Mouse (Mus musculus) megakaryocyte-erythroid progenitor cell, adult 5-6 weeks (primary cell): Measurements from ENCODE around the gene Tada3. TPM values are rescaled to one million over a fixed set of nuclear protein-coding genes. Genes with fewer than 3 reads are reported as not detected.

Source experiments
- total RNA-seq, 2 experiments: library from RNA; stranded (forward) in 1 of 2; stranded (reverse) in 1 of 2; fragments of 200-1000, 215-1000 nt in 1 of 2; fragments of >200 nt in 1 of 2; fragmentation: Nextera tagmentation in 1 of 2; gene quantifications; 2 replicates each; pipeline ENCODE4 v1.2.3; 2014 to 2017

The Tada3 gene
- total RNA-seq, 2 experiments from 2014 or later = 19.8 to 40.8 TPM

Other genes starting within 250 kb of the Tada3 start
- 0.69 TPM in 1 of 2 replicates, not detected in the other for gene Lhfpl4, start 182.5 kb downstream of the Tada3 start, total RNA-seq (2014; fragmentation: Nextera tagmentation)
- gene Lhfpl4, start 182.5 kb downstream of the Tada3 start, total RNA-seq (2017) = not detected in 2 replicates
- 17.0 and 26.6 TPM in 2 replicates for gene Mtmr14, start 140.0 kb downstream of the Tada3 start, total RNA-seq (2014; fragmentation: Nextera tagmentation)
- 13.8 and 21.8 TPM in 2 replicates for gene Mtmr14, start 140.0 kb downstream of the Tada3 start, total RNA-seq (2017)
- gene Cpne9, start 95.6 kb downstream of the Tada3 start, total RNA-seq (2014; fragmentation: Nextera tagmentation) = 0.74 and 0.99 TPM in 2 replicates
- gene Cpne9, start 95.6 kb downstream of the Tada3 start, total RNA-seq (2017) = 0.42 TPM in 1 of 2 replicates, not detected in the other
- 45.0 and 53.5 TPM in 2 replicates for gene Brpf1, start 70.7 kb downstream of the Tada3 start, total RNA-seq (2014; fragmentation: Nextera tagmentation)
- 20.3 and 22.0 TPM in 2 replicates for gene Brpf1, start 70.7 kb downstream of the Tada3 start, total RNA-seq (2017)
- 9.9 and 23.7 TPM in 2 replicates for gene Ogg1, start 50.9 kb downstream of the Tada3 start, total RNA-seq (2014; fragmentation: Nextera tagmentation)
- gene Ogg1, start 50.9 kb downstream of the Tada3 start, total RNA-seq (2017) = 3.8 and 9.4 TPM in 2 replicates
- gene Camk1, start 33.9 kb downstream of the Tada3 start, total RNA-seq (2014; fragmentation: Nextera tagmentation) = 1.2 and 2.2 TPM in 2 replicates
- 2.9 and 17.8 TPM in 2 replicates for gene Camk1, start 33.9 kb downstream of the Tada3 start, total RNA-seq (2017)
- gene Arpc4, start 232 bp upstream of the Tada3 start, total RNA-seq (2014; fragmentation: Nextera tagmentation) = 128 and 162 TPM in 2 replicates
- 137 and 152 TPM in 2 replicates for gene Arpc4, start 232 bp upstream of the Tada3 start, total RNA-seq (2017)
- gene Ttll3, start 11.4 kb upstream of the Tada3 start, total RNA-seq (2014; fragmentation: Nextera tagmentation) = 2.1 and 7.9 TPM in 2 replicates
- 0.50 and 0.80 TPM in 2 replicates for gene Ttll3, start 11.4 kb upstream of the Tada3 start, total RNA-seq (2017)
- gene Rpusd3, start 41.5 kb upstream of the Tada3 start, total RNA-seq (2014; fragmentation: Nextera tagmentation) = 13.5 and 14.5 TPM in 2 replicates
- 16.8 and 25.1 TPM in 2 replicates for gene Rpusd3, start 41.5 kb upstream of the Tada3 start, total RNA-seq (2017)
- not detected in 2 replicates for gene Cidec, start 57.9 kb upstream of the Tada3 start, total RNA-seq (2014; fragmentation: Nextera tagmentation)
- gene Cidec, start 57.9 kb upstream of the Tada3 start, total RNA-seq (2017) = not detected in 2 replicates
- 44.8 and 53.4 TPM in 2 replicates for gene Jagn1, start 64.7 kb upstream of the Tada3 start, total RNA-seq (2014; fragmentation: Nextera tagmentation)
- 29.4 and 50.3 TPM in 2 replicates for gene Jagn1, start 64.7 kb upstream of the Tada3 start, total RNA-seq (2017)
- 0.45 TPM in 1 of 2 replicates, not detected in the other for gene Il17re, start 80.6 kb upstream of the Tada3 start, total RNA-seq (2014; fragmentation: Nextera tagmentation)
- gene Il17re, start 80.6 kb upstream of the Tada3 start, total RNA-seq (2017) = not detected in 2 replicates
- gene Il17rc, start 93.5 kb upstream of the Tada3 start, total RNA-seq (2014; fragmentation: Nextera tagmentation) = not detected in 2 replicates
- not detected in 2 replicates for gene Il17rc, start 93.5 kb upstream of the Tada3 start, total RNA-seq (2017)
- gene Creld1, start 105.4 kb upstream of the Tada3 start, total RNA-seq (2014; fragmentation: Nextera tagmentation) = 8.0 and 8.8 TPM in 2 replicates
- gene Creld1, start 105.4 kb upstream of the Tada3 start, total RNA-seq (2017) = 1.6 and 6.1 TPM in 2 replicates
- 0.37 TPM in 1 of 2 replicates, not detected in the other for gene Prrt3, start 124.0 kb upstream of the Tada3 start, total RNA-seq (2014; fragmentation: Nextera tagmentation)
- gene Prrt3, start 124.0 kb upstream of the Tada3 start, total RNA-seq (2017) = not detected in 2 replicates
- gene Emc3, start 153.8 kb upstream of the Tada3 start, total RNA-seq (2014; fragmentation: Nextera tagmentation) = 49.4 and 61.7 TPM in 2 replicates
- 28.3 and 43.9 TPM in 2 replicates for gene Emc3, start 153.8 kb upstream of the Tada3 start, total RNA-seq (2017)
- 35.7 and 47.0 TPM in 2 replicates for gene Fancd2, start 153.8 kb upstream of the Tada3 start, total RNA-seq (2014; fragmentation: Nextera tagmentation)
- gene Fancd2, start 153.8 kb upstream of the Tada3 start, total RNA-seq (2017) = 31.3 and 43.7 TPM in 2 replicates
- gene Fancd2os, start 222.8 kb upstream of the Tada3 start, total RNA-seq (2014; fragmentation: Nextera tagmentation) = 0.37 TPM in 1 of 2 replicates, not detected in the other
- gene Fancd2os, start 222.8 kb upstream of the Tada3 start, total RNA-seq (2017) = not detected in 2 replicates
- gene Brk1, start 226.9 kb upstream of the Tada3 start, total RNA-seq (2014; fragmentation: Nextera tagmentation) = 136 and 142 TPM in 2 replicates
- 68.2 and 68.8 TPM in 2 replicates for gene Brk1, start 226.9 kb upstream of the Tada3 start, total RNA-seq (2017)
- gene Vhl, start 246.1 kb upstream of the Tada3 start, total RNA-seq (2014; fragmentation: Nextera tagmentation) = 12.5 and 15.2 TPM in 2 replicates
- gene Vhl, start 246.1 kb upstream of the Tada3 start, total RNA-seq (2017) = 7.8 and 8.6 TPM in 2 replicates